Mouse (Mus musculus) intestine, embryonic 16.5 days (tissue): ENCODE data around the gene Olfr767. TPM values are rescaled to one million over a fixed set of nuclear protein-coding genes. Genes with fewer than 3 reads are reported as not detected.
"Not testable (repeated sequence)": the region's sequence is repeated elsewhere in the genome, so short reads cannot be mapped to it uniquely, and the experiment has no call there.

Experiments
- ATAC-seq: fragments of 200-750 bp; cut with Nextera tagmentation; 2 replicates; pipeline ENCODE4 v1.8.0; 2017; ENCODE audit warnings: moderate TSS enrichment, moderate library complexity
- H3K27ac ChIP-seq: fragments of 300-500 bp; sonication (generic); 2 replicates; pipeline ENCODE4 v1.5.1; 2014; ENCODE audit warnings: mild to moderate bottlenecking, low read length
- H3K27me3 ChIP-seq: fragments of 300-500 bp; sonication (generic); replicated peaks from 2 replicates; pipeline ENCODE4 v1.6.1; 2014; ENCODE audit warnings: low read length, control low read depth, mixed read lengths; ENCODE audit not compliant: control insufficient read depth, insufficient read depth
- H3K36me3 ChIP-seq: fragments of 300-500 bp; sonication (generic); 2 replicates; pipeline ENCODE4 v1.6.1; 2014; ENCODE audit warnings: low read length, control low read depth; ENCODE audit not compliant: control insufficient read depth, insufficient read depth
- H3K4me1 ChIP-seq: fragments of 300-500 bp; sonication (generic); 2 replicates; pipeline ENCODE4 v1.6.1; 2014; ENCODE audit warnings: low read length, control low read depth, mixed read lengths; ENCODE audit not compliant: control insufficient read depth, insufficient read depth
- H3K4me2 ChIP-seq: fragments of 300-500 bp; sonication (generic); 2 replicates; pipeline ENCODE4 v1.6.1; 2014; ENCODE audit warnings: low read depth, low read length, control low read depth
- H3K4me3 ChIP-seq: fragments of 300-500 bp; sonication (generic); 2 replicates; pipeline ENCODE4 v1.5.1; 2014; ENCODE audit warnings: mild to moderate bottlenecking, low read length
- H3K9ac ChIP-seq: fragments of 300-500 bp; sonication (generic); 2 replicates; pipeline ENCODE4 v1.6.1; 2014; ENCODE audit warnings: low read depth, low read length
- H3K9me3 ChIP-seq: fragments of 300-500 bp; sonication (generic); 2 replicates; pipeline ENCODE4 v1.6.1; 2016; ENCODE audit warnings: low read length, control low read depth; ENCODE audit not compliant: control insufficient read depth
- WGBS: fragments of 180-500 bp; shearing (Covaris S2); extraction: QIAGEN DNeasy Blood & Tissue Kit; methylation state at CpG from one replicate; pipeline ENCODE4 v1.1.7; 2014; 5-methylcytosine and 5-hydroxymethylcytosine counted together
- polyA plus RNA-seq: library from polyadenylated mRNA; unstranded; fragments of >200 nt; fragmentation: Nextera tagmentation; extraction: Ambion mirVana; gene quantifications from 2 replicates; pipeline ENCODE4 v1.2.1, GENCODE M21; 2015

Gene Olfr767
- not detected in 2 replicates for polyA plus RNA-seq

GRCm38 (mm10) chr10:129082810-129083209 lies at the start of gene Olfr767:
Olfr767 (minus strand) TSS chr10:129082910.
- H3K9ac ChIP-seq, ATAC-seq, H3K4me2 ChIP-seq, H3K27ac ChIP-seq, H3K36me3 ChIP-seq, H3K4me1 ChIP-seq, H3K9me3 ChIP-seq, H3K4me3 ChIP-seq, H3K27me3 ChIP-seq: not testable (repeated sequence)

- WGBS: 71% methylated on average over 2 of the region's 2 CpGs
- no peak within 1 kb of the TSS for H3K4me2 ChIP-seq
These were observed 35.1 kb upstream of the Olfr767 start, which contains the start of gene Olfr769 for GRCm38 (mm10) chr10:129117761-129118160. Olfr769 (minus strand) TSS chr10:129117861.

GRCm38 (mm10) chr10:129115146-129115545 lies 32.4 kb upstream of the Olfr767 start:
- no peaks in the 10 kb centered on the region for H3K27me3 ChIP-seq
- H3K4me1 ChIP-seq: no peaks in the 10 kb centered on the region
- H3K4me3 ChIP-seq: no peak overlapping the region
- no peak overlapping the region for H3K4me2 ChIP-seq
- H3K9ac ChIP-seq: no peak overlapping the region
- ATAC-seq: no peak
- H3K36me3 ChIP-seq: no peaks in the 10 kb centered on the region
- 88% methylated on average over 3 of the region's 3 CpGs for WGBS
- no peaks in the 10 kb centered on the region for H3K9me3 ChIP-seq
- H3K27ac ChIP-seq: no peak overlapping the region

More at GRCm38 (mm10) chr10:129117761-129118160, 35.1 kb upstream of the Olfr767 start, which contains the start of gene Olfr769:
- no peaks in the 10 kb centered on the region for H3K4me1 ChIP-seq
- H3K27me3 ChIP-seq: no peaks in the 10 kb centered on the region
- no peak within 1 kb of the TSS for H3K4me3 ChIP-seq
- no peak within 1 kb of the TSS for H3K9ac ChIP-seq
- no peak within 1 kb of the TSS for H3K27ac ChIP-seq
- no peaks in the 10 kb centered on the region for H3K9me3 ChIP-seq
- ATAC-seq: no peak
- H3K36me3 ChIP-seq: no peaks in the 10 kb centered on the region

- no peaks in the 10 kb centered on the region for H3K27me3 ChIP-seq
- H3K4me3 ChIP-seq: no peak overlapping the region
- H3K36me3 ChIP-seq: no peaks in the 10 kb centered on the region
- ATAC-seq: no peak
- WGBS: 34% methylated on average over 3 of the region's 3 CpGs
- H3K4me1 ChIP-seq: no peaks in the 10 kb centered on the region
- no peaks in the 10 kb centered on the region for H3K9me3 ChIP-seq
- no peak overlapping the region for H3K27ac ChIP-seq
- H3K4me2 ChIP-seq: no peak overlapping the region
- no peak overlapping the region for H3K9ac ChIP-seq
These were observed 18.5 kb upstream of the Olfr767 start for GRCm38 (mm10) chr10:129101231-129101630.

- Histone ChIP-seq H3K4me2 (no peak within 1 kb of the TSS), H3K4me1 (no peaks in the 10 kb centered on the region), H3K9ac (no peak within 1 kb of the TSS), H3K36me3 (no peaks in the 10 kb centered on the region), H3K27me3 (no peaks in the 10 kb centered on the region), H3K4me3 (no peak within 1 kb of the TSS), H3K9me3 (no peaks in the 10 kb centered on the region), H3K27ac (no peak within 1 kb of the TSS)
- ATAC-seq: no peak
- WGBS: 67% methylated on average over 1 of the region's 1 CpGs
These were observed 16.6 kb upstream of the Olfr767 start, which contains the start of gene Olfr768 for GRCm38 (mm10) chr10:129099275-129099674. Olfr768 (minus strand) TSS chr10:129099375.

- Histone ChIP-seq H3K4me1 (no peaks in the 10 kb centered on the region), H3K27me3 (no peaks in the 10 kb centered on the region), H3K36me3 (no peaks in the 10 kb centered on the region), H3K4me3 (no peak within 1 kb of the TSS), H3K9me3 (no peaks in the 10 kb centered on the region), H3K4me2 (no peak within 1 kb of the TSS), H3K9ac (no peak within 1 kb of the TSS), H3K27ac (no peak within 1 kb of the TSS)
- 83% methylated on average over 2 of the region's 2 CpGs for WGBS
- no peak for ATAC-seq
These were observed 13.8 kb downstream of the Olfr767 start, which contains the start of gene Olfr766-ps1 for GRCm38 (mm10) chr10:129068877-129069276. Olfr766-ps1 (minus strand) TSS chr10:129068977.

GRCm38 (mm10) chr10:129049898-129050297 lies 32.8 kb downstream of the Olfr767 start, which contains the start of gene Olfr765:
Olfr765 (minus strand) TSS chr10:129049998.
- H3K4me1 ChIP-seq, H3K4me3 ChIP-seq, H3K27me3 ChIP-seq, H3K4me2 ChIP-seq, H3K27ac ChIP-seq, H3K9me3 ChIP-seq, H3K36me3 ChIP-seq, ATAC-seq, H3K9ac ChIP-seq: not testable (repeated sequence)

- Histone ChIP-seq H3K4me3 (no peak within 1 kb of the TSS), H3K9ac (no peak within 1 kb of the TSS), H3K4me1 (no peaks in the 10 kb centered on the region), H3K27me3 (no peaks in the 10 kb centered on the region), H3K27ac (no peak within 1 kb of the TSS), H3K9me3 (no peaks in the 10 kb centered on the region), H3K36me3 (no peaks in the 10 kb centered on the region), H3K4me2 (no peak within 1 kb of the TSS)
- no peak for ATAC-seq
- WGBS: 78% methylated on average over 3 of the region's 3 CpGs
These were observed 42.9 kb downstream of the Olfr767 start, which contains the start of gene Olfr764-ps1 for GRCm38 (mm10) chr10:129039796-129040195. Olfr764-ps1 (minus strand) TSS chr10:129039896.

- Histone ChIP-seq H3K4me1 (no peaks in the 10 kb centered on the region), H3K27me3 (no peaks in the 10 kb centered on the region), H3K9ac (no peak overlapping the region), H3K4me3 (no peak overlapping the region), H3K4me2 (no peak overlapping the region), H3K9me3 (no peaks in the 10 kb centered on the region), H3K27ac (no peak overlapping the region), H3K36me3 (no peaks in the 10 kb centered on the region)
- 69% methylated on average over 2 of the region's 2 CpGs for WGBS
- ATAC-seq: no peak
These were observed 54.4 kb downstream of the Olfr767 start for GRCm38 (mm10) chr10:129028343-129028742.
